Mouse (Mus musculus) olfactory bulb, adult 2 months (tissue): ENCODE measurements around the gene 4933411K16Rik.

ENCODE experiments used
- CTCF ChIP-seq: fragments of 200-500 bp; IDR thresholded peaks from 2 replicates; pipeline ENCODE4 v1.5.1; 2012; ENCODE audit warnings: low read depth, mild to moderate bottlenecking, low read length, moderate library complexity; ENCODE audit not compliant: insufficient read depth
- POLR2A ChIP-seq: fragments of 200-500 bp; IDR thresholded peaks from 2 replicates; pipeline ENCODE4 v1.6.1; 2012; ENCODE audit warnings: mild to moderate bottlenecking, low read depth, low read length, moderate library complexity; ENCODE audit not compliant: insufficient read depth

- TF ChIP-seq POLR2A (no peak), CTCF (no peak)
Measured at GRCm38 (mm10) chr19:42014231-42014825, 37.7 kb upstream of the 4933411K16Rik start.
